Mouse (Mus musculus): ENCODE results near the gene Mymk.

Mymk gene

GRCm38 (mm10) chr2:27071978-27072377, at the start of gene Mymk:
Gene Mymk, minus strand, starts transcription at chr2:27072179.
- DNase-seq, result no peak

DNA sequence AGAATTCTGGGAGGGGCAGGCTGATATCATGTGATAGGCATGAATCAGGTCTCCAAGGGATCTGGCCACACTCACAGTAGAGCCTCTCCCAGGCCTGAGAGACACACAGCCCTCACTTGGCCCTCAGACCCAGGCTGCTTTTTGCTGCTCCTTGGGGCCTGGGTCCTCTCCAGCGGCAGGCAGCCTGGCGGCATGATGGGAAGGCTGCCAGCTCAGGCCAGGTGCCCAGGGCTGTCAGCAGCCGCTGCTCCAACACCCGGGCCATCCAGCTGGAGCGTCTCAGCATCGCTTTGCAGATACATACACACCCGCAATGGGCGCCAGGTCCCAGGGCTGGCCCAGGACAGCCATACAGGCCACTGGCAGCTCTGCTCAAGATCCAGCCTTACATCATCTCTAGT, 48.3 kb upstream of the Mymk start:
- DNase-seq, result no peak

DNA sequence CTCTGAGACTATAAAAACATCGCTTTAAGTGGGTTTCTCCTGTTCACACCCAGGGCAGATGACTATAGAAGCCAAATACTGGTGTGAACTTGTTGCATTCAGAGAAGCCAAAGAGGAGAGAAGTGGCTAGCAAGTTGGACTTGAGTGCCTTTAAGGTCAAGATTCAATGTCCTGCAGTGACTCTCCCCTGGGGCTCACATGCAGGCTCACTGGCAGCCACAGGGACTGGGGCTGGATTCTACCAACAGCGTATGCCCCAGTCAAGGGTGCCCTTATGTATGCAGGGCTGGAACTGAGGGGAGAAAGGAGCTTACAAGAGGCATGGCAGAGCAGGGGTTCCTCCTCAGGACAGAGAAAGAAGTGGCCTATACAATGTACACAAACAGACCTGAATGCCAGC, 47.8 kb upstream of the Mymk start:
- no peak for DNase-seq

DNA sequence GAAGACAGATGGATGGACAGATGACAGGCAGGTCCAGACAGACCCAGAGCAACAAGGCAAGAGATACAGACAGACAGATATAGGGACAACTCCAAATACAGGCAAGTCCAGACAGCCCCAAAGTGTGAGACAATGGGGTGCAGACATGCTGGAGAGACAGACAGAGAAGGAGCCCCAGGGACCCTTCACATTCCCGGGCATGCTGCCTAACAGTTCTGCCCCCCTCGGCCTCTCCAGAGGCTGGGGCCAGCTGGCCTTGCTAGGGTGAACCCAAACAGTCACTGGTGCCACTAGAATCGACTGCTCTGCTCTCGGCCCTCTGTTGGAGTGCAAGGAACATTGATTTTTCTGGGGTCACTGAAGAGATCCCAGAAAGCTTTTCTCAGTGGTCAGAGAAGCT, 46.5 kb upstream of the Mymk start:
- DNase-seq, result no peak

- no peak for DNase-seq
Observed at GRCm38 (mm10) chr2:27114169-27114568, 42.2 kb upstream of the Mymk start.

DNA sequence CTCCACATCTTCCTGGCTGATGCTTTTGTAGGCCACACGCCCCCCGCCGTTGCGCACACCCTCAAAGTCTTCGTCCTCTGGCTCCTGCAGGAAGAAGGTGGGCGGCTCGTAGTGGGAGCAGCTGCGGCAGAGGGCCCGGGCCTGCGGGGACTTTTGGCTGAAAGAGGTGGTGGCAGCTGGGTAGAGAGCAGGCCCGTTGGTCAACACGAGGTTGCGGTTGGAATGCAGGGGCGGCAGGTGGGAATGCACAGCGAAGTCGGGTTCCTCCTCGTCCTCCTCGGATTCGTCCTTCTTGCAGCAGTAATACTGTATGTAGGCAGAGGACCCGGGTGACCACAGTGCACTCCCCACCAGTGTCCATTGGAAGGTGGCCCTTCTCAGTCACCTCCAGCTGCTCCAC, 40.6 kb upstream of the Mymk start:
- DNase-seq, result no peak

DNA sequence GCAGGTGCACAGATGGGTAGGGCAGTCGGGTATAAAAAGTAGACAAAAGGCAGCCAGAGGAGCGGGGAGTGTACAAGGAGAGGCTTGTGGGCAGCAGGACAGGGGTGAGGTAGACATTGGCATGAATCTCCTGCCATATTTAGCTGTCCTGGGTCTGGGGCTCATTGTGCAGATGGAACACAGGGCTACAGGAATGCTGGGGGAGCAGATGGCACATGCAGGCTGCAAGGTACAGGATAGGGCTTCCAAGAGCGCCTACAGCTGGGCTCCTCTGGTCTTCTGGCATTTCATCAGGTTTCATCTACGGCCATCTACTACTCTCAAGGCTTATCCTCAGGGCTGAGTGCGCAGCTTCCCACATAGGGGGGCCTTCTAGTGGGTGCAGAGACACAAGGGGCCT, 37.1 kb upstream of the Mymk start:
- DNase-seq, result peak; percentile 59

- no peak for DNase-seq
Observed at GRCm38 (mm10) chr2:27108144-27108543, 36.2 kb upstream of the Mymk start.

- DNase-seq, result no peak
Observed at GRCm38 (mm10) chr2:27106816-27107215, 34.8 kb upstream of the Mymk start.

- peak; percentile 52 for DNase-seq
Observed at GRCm38 (mm10) chr2:27103554-27103953, 31.6 kb upstream of the Mymk start.

DNA sequence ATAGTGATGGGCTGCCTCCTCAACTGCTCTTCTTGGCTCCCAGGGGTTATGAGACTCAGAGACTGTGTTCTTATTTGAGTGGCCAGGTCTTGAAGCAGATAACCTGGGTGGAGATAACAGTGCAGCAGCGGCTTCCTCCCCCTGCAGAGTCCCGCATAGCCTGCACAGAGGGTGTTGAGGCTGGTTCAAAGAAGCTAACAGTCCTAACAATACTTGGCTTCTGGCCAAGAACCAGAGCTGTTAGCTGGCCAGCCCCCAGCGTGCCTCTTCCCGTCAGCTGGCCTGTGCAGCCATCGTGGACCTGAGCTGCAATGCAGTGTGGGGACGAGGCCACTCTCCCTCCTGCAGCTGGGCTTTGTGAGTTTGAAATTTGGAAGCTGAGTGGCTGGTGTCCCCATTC, 25.8 kb upstream of the Mymk start:
- DNase-seq, result peak; percentile 55

GRCm38 (mm10) chr2:27097241-27097656, 25.3 kb upstream of the Mymk start:
- no peak for DNase-seq

GRCm38 (mm10) chr2:27096341-27096981, 24.5 kb upstream of the Mymk start:
- peak; percentile 37 for DNase-seq

GRCm38 (mm10) chr2:27095178-27095577, 23.2 kb upstream of the Mymk start:
- no peak for DNase-seq

- no peak for DNase-seq
Observed at GRCm38 (mm10) chr2:27089238-27089637, 17.3 kb upstream of the Mymk start.

DNA sequence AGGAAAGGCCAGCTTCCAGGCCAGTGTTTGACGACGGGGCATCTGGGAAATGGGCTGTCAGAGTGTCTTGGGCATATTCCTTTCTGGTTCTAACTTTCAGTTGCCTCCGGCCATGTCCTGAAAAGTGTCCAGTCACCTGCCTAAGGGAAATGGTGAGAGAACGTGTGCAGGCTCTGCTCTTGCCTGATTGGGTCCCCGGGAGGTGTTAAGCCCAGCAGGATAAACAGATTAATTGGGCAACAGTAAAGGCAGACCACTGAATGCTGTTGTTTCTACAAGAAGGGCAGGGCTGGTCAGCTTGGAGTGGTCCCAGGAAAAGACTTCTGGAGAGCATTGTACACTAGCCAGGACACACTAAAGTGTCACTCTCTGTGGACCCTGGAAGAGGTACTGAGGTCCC, 16.7 kb upstream of the Mymk start:
- no peak for DNase-seq

GRCm38 (mm10) chr2:27088071-27088644, 16.2 kb upstream of the Mymk start:
- DNase-seq, result no peak

GRCm38 (mm10) chr2:27087581-27087980, 15.6 kb upstream of the Mymk start:
- DNase-seq, result no peak

- no peak for DNase-seq
Observed at GRCm38 (mm10) chr2:27086483-27087010, 14.6 kb upstream of the Mymk start.

GRCm38 (mm10) chr2:27085801-27086200, 13.8 kb upstream of the Mymk start:
- no peak for DNase-seq

- DNase-seq, result no peak
Observed at GRCm38 (mm10) chr2:27084963-27085362, 13.0 kb upstream of the Mymk start.

DNA sequence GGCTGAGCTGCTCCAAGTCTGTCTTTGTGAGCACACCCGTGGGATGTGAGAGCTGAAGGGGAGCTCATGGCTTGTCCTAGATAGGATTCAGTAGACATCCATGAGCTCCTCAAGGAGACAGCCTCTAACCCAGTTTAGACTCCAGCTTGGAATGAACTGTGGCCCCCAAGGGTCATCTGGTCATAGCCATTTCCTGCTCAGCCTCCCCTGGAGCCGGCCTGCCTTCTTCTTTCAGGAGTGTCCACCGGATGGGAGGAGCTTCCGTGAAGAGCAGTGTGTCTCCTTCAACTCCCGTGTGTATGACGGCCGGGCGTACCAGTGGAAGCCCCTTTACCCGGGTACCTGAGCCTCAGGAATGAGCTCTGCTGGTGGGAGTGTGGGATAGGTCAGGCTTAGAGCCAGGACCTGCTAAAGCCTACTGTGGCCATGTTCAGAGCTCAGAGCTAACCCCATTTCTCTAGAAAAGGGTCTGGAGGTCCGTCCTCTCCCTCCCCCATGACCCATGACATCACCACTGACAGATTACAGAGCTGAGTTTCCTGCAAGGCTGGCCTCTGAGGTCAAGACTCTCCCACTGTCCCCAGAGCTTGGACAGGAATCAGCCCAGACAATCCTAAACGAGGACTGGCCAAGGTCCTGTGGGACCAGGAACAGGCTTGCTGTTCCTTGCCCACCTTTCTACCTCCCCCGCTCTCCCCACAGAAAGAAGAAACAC, 11.9 kb upstream of the Mymk start:
- no peak for DNase-seq

- DNase-seq, result no peak
Observed at GRCm38 (mm10) chr2:27079649-27080048, 7.7 kb upstream of the Mymk start.

DNA sequence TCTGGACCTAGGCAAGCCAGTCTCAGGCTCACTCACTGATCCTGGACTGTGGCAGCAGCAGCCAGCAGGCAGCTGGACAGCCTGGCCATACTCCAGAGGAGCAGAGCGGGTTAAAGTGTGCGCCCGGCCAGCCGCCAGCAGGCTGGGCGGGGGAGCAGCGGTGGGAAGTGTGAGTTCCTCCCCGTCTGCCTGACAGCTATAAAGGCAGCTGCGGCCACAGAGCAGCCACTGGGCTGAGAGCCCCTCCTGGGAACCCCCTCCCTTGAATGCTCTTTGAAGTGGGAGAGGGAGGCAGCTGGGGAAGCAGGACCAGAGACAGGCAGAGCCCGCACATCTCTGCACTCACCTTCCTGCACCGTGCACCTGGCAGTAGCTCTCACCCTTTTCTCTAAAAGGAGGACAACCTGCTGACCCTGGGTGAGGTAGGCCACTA, 7.2 kb upstream of the Mymk start, which contains the start of gene Adamtsl2:
Gene Adamtsl2 (plus strand): TSS at position 228 of the 433 bp plus-strand sequence.
- DNase-seq, result peak; percentile 44

All from layer of hippocampus, adult 9-11 months (tissue).